Mouse (Mus musculus) colon, adult 2 months (tissue): Measurements from ENCODE around the gene 4931406C07Rik. TPM values are rescaled to one million over a fixed set of nuclear protein-coding genes. Genes with fewer than 3 reads are reported as not detected.

Experiments used
- polyA plus RNA-seq: library from polyadenylated mRNA; depleted of rRNA; stranded (reverse); fragments of >200 nt; gene quantifications from 2 replicates; pipeline ENCODE4 v1.2.3, GENCODE M21; 2012; rRNA removed

The 4931406C07Rik gene
- polyA plus RNA-seq: 16.9 and 21.2 TPM in 2 replicates

DNA sequence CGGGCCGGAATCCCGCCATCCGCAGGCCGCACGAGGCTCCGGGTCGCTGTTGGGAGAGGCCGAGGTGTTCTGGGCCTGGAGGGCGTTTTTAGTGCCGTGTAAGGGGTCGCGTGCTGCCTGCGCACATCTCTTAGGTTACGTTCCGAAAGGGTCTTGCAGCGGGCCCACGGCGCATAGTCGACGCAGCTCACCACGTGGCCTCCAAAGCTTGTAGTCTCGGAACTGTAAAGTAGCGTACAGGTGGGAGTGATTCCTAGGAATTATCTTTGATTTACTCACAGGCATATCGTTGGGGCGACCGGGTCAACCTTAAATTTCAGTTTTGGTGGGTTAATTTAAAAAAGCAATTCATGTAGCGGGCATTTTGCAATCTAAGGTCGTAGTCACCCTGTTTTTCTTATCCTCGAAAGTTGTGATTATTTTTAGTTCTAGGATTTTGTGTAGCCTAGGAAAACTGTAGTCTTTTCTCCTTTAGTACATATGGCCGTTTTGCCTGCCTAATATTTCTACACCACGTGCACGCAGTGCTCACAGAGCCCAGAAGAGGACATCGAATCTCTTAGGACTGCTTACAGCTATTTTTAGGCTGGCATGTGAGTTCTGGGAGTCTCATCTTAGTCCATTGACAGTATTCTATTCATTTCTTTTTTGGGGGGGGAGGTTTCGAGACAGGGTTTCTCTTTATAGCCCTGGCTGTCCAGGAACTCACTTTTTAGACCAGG lies at the start of gene 4931406C07Rik:
TSS of gene 4931406C07Rik (minus strand) at position 51 of the 722 bp plus-strand sequence.

DNA sequence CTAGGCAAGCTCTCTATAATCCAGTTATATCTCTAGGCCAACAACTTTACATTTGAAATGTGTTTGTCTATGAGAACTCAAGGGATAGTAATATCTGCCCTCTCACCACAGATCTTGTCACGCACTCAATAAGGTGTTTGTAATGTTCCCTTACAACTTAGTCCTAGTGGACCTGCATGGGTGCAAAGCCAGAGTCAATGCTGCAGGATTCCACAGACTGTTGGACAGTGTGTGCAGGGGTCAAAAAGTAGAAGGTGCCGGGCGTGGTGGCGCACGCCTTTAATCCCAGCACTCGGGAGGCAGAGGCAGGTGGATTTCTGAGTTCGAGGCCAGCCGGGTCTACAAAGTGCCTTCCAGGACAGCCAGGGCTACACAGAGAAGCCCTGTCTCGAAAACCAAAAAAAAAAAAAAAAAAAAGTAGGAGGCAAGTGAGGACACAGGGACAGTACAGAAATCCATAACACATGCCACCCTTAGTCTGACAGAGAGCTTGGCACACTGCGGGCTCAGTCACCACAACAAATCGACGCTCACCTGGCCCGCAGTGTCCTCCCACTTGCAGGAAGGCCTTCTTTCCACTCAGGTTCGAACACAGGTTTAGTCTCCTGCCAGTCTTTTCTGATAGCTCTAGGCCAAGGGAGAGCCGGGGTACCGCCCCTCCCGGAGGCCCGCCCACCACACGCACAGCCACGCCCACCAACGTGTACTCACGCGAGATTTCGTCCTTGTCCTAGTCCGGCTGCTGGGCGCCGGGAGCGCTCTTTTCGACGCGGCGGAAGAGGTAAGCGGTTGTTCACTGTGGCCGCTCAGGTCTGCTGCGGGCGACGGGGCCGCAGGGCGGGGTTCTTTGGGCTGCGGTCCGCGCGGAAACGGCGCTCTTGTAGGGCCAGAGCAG lies 498 bp downstream of the 4931406C07Rik start, which contains the start of gene Taf1d:
TSS of gene Taf1d (plus strand) at position 712 of the 895 bp plus-strand sequence.

DNA sequence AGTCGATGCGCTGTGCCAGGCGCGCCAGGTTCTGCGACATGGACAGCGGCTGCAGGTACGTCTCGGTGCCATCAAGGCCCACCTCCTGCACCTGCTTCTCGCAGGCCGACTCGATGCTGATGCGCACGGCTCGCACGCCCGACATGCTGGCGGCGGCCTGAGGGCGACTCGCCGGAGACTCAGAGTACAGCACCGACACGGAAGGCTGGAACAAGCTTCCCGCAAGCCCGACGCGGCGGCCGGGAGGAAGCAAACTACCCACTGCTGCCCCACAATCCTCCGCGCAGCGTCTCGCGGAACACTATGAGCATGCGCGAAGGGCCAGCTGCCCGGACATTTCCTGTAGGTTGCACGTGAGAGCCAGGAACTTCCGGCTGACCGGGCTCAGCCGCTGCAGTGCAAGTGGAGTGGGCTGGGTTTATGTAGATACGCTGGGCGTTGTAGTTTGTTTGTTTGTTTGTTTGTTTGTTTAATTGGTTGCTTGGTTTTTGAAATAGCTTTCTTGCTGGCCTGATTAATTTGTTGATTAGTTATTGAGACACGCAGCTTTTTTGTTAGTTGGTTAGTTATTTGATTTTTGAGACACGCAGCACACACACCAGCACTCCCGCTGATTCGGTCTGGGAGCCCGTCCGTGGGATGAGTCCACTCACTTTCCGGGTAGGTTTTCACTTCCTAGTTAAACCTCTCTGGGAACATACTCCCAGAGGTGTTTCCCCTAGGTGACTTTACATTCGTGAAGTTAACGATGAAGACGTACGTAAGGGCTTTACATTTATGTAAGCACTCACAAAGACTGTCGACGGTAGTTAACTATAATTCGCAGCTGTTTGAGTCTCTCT lies 26.4 kb downstream of the 4931406C07Rik start, which contains the start of gene Med17:
TSS of gene Med17 (minus strand) at position 283 of the 842 bp plus-strand sequence.

DNA sequence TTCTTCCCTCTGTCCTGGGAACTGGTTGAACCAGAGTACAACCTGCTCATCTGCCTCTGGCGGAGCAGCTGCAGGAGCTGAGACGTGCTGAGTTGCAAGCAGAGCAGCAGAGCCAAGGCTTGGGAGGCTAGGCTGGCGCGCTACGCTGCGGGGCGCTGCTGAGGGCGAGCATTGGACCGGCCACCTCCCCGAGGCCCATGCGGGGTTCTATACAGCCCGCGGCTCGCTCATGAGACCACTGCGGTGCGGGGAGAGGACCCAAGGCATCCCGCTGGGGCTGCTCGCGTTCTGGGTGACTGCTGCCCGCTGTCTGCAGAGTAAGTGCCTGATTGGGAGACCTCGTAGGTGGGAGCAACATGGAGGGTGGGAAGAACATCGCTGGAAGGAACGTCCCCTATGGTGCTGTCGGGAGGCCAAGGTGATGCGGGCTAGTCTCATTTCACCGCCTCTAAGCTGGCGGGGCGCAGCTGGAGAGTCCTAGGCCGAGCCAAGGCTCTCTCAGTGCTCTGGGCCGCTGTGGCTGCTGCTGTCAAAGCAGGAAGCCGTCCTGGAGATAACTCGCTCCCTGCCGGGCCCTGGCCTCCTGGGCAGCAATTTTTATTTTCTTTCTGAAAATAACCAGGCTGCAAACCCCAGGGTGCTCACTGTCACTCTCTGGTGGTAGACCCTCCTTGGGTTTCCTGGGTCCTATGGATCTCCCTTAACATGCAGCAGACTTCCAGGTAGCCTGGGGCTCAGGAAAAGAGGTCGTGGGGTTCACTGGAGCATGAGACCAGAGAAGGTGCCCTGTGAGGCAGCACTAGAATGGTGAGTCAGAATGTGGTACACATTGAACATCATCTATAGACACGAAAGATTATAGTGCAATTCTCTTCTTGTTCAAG lies 67.0 kb downstream of the 4931406C07Rik start, which contains the start of gene Vstm5:
TSS of gene Vstm5 (plus strand) at position 4 of the 884 bp plus-strand sequence.

Other genes with a start within 250 kb of the 4931406C07Rik start
- not detected in 2 replicates for gene Hephl1, start 194.3 kb downstream of the 4931406C07Rik start, polyA plus RNA-seq
- gene Vstm5, start 67.4 kb downstream of the 4931406C07Rik start, polyA plus RNA-seq: 18.5 and 22.8 TPM in 2 replicates
- gene Med17, start 26.5 kb downstream of the 4931406C07Rik start, polyA plus RNA-seq: 30.5 and 32.8 TPM in 2 replicates
- 7.7 and 12.2 TPM in 2 replicates for gene Taf1d, start 234 bp downstream of the 4931406C07Rik start, polyA plus RNA-seq
- 1.6 and 1.7 TPM in 2 replicates for gene Cep295, start 51.3 kb upstream of the 4931406C07Rik start, polyA plus RNA-seq
- 14.3 and 14.5 TPM in 2 replicates for gene Smco4, start 187.0 kb upstream of the 4931406C07Rik start, polyA plus RNA-seq